Mouse (Mus musculus) adrenal gland, adult 2 months (tissue): ENCODE results near the gene Tns1. TPM values are rescaled to one million over a fixed set of nuclear protein-coding genes. Genes with fewer than 3 reads are reported as not detected.

ENCODE experiments used
- DNase-seq: peaks from one replicate; pipeline ENCODE4 v3.0.0; 2021
- polyA plus RNA-seq: library from polyadenylated mRNA; depleted of rRNA; stranded (reverse); fragments of >200 nt; gene quantifications from 2 replicates; pipeline ENCODE4 v1.2.3, GENCODE M21; 2012
- total RNA-seq, 2 experiments: library from RNA; stranded (reverse); gene quantifications; 2 replicates each; pipeline ENCODE4 v1.2.3; 2021

Gene Tns1
- total and polyA plus RNA-seq, 3 experiments = 424 to 701 (median 432) TPM

- peak; percentile 60 for DNase-seq
These were observed 165.9 kb downstream of the Tns1 start for GRCm38 (mm10) chr1:73958210-73958983.

- DNase-seq = no peak
These were observed 166.8 kb downstream of the Tns1 start for GRCm38 (mm10) chr1:73957428-73957827.

- no peak for DNase-seq
These were observed 167.9 kb downstream of the Tns1 start for GRCm38 (mm10) chr1:73956320-73956719.

GRCm38 (mm10) chr1:73955259-73955842 is 168.9 kb downstream of the Tns1 start:
- peak; percentile 90 for DNase-seq

GRCm38 (mm10) chr1:73954614-73955013 is 169.6 kb downstream of the Tns1 start:
- peak; percentile 63 for DNase-seq

- no peak for DNase-seq
These were observed 170.2 kb downstream of the Tns1 start for GRCm38 (mm10) chr1:73954015-73954408.

- no peak for DNase-seq
These were observed 170.8 kb downstream of the Tns1 start for GRCm38 (mm10) chr1:73953317-73954014.

- DNase-seq = no peak
These were observed 171.7 kb downstream of the Tns1 start for GRCm38 (mm10) chr1:73952598-73952997.

- DNase-seq = no peak
These were observed 173.1 kb downstream of the Tns1 start for GRCm38 (mm10) chr1:73951178-73951577.

- DNase-seq = no peak
These were observed 175.5 kb downstream of the Tns1 start for GRCm38 (mm10) chr1:73948757-73949156.

GRCm38 (mm10) chr1:73947525-73948304 is 176.5 kb downstream of the Tns1 start:
- DNase-seq = peak; percentile 81

- no peak for DNase-seq
These were observed 177.5 kb downstream of the Tns1 start for GRCm38 (mm10) chr1:73946701-73947100.

- no peak for DNase-seq
These were observed 179.9 kb downstream of the Tns1 start for GRCm38 (mm10) chr1:73944393-73944792.

- DNase-seq = no peak
These were observed 180.5 kb downstream of the Tns1 start for GRCm38 (mm10) chr1:73943667-73944289.

- DNase-seq = no peak
These were observed 181.0 kb downstream of the Tns1 start for GRCm38 (mm10) chr1:73943255-73943654.

- no peak for DNase-seq
These were observed 182.0 kb downstream of the Tns1 start for GRCm38 (mm10) chr1:73942243-73942642.

GRCm38 (mm10) chr1:73941697-73942096 is 182.6 kb downstream of the Tns1 start:
- no peak for DNase-seq

GRCm38 (mm10) chr1:73940491-73941204 is 183.6 kb downstream of the Tns1 start:
- DNase-seq = no peak

GRCm38 (mm10) chr1:73938597-73938996 is 185.7 kb downstream of the Tns1 start:
- DNase-seq = no peak

GRCm38 (mm10) chr1:73937805-73938204 is 186.4 kb downstream of the Tns1 start:
- DNase-seq = no peak

- no peak for DNase-seq
These were observed 187.7 kb downstream of the Tns1 start for GRCm38 (mm10) chr1:73936537-73936936.
